Mouse (Mus musculus) thymus, adult 2 months (tissue): ENCODE measurements around the gene D930048N14Rik. TPM values are rescaled to one million over a fixed set of nuclear protein-coding genes. Genes with fewer than 3 reads are reported as not detected.
"Not testable (repeated sequence)": the region's sequence is repeated elsewhere in the genome, so short reads cannot be mapped to it uniquely, and the experiment has no call there.

Experiments
- DNase-seq: peaks from one replicate; pipeline ENCODE4 v3.0.0; 2021
- H3K27ac ChIP-seq: fragments of 200-500 bp; 2 replicates; pipeline ENCODE4 v1.5.1; 2012; ENCODE audit warnings: low read length, control low read depth; ENCODE audit not compliant: control insufficient read depth, insufficient read depth
- H3K27me3 ChIP-seq: fragments of 200-500 bp; 2 replicates; pipeline ENCODE4 v1.6.1; 2012; ENCODE audit warnings: mild to moderate bottlenecking, low read length, moderate library complexity, mixed read lengths; ENCODE audit not compliant: control insufficient read depth, insufficient read depth
- H3K36me3 ChIP-seq: fragments of 200-500 bp; 2 replicates; pipeline ENCODE4 v1.6.1; 2012; ENCODE audit warnings: mild to moderate bottlenecking, low read length, moderate library complexity; ENCODE audit not compliant: control insufficient read depth, insufficient read depth
- H3K4me1 ChIP-seq: fragments of 200-500 bp; replicated peaks from 2 replicates; pipeline ENCODE4 v1.6.1; 2012; ENCODE audit warnings: low read length; ENCODE audit not compliant: control insufficient read depth, insufficient read depth
- H3K4me3 ChIP-seq: fragments of 200-500 bp; 2 replicates; pipeline ENCODE4 v1.5.1; 2012; ENCODE audit warnings: mild to moderate bottlenecking, low read length, control low read depth, moderate library complexity; ENCODE audit not compliant: control insufficient read depth, insufficient read depth
- CTCF ChIP-seq: fragments of 200-500 bp; IDR thresholded peaks from 2 replicates; pipeline ENCODE4 v1.5.1; 2012; ENCODE audit warnings: mild to moderate bottlenecking, control low read depth, low read length, moderate library complexity, borderline replicate concordance; ENCODE audit not compliant: control insufficient read depth, poor library complexity, insufficient read depth; ENCODE audit errors: extremely low read depth
- POLR2A ChIP-seq: fragments of 200-500 bp; IDR thresholded peaks from 2 replicates; pipeline ENCODE4 v1.6.1; 2012; ENCODE audit warnings: mild to moderate bottlenecking, low read length, control low read depth, moderate library complexity; ENCODE audit not compliant: control insufficient read depth, poor library complexity, insufficient read depth; ENCODE audit errors: extremely low read depth
- WGBS: fragments of 180-500 bp; shearing (Covaris S2); methylation state at CpG from one replicate; pipeline ENCODE4 v1.1.7; 2018; 5-methylcytosine and 5-hydroxymethylcytosine counted together
- polyA plus RNA-seq: library from polyadenylated mRNA; depleted of rRNA; stranded (reverse); fragments of >200 nt; gene quantifications from 2 replicates; pipeline ENCODE4 v1.2.3, GENCODE M21; 2012

D930048N14Rik gene
- polyA plus RNA-seq, 1 experiment, result 15.8 TPM

GRCm38 (mm10) chr11:51688330-51689328 is 37.9 kb downstream of the D930048N14Rik start, which contains the start of gene 0610009B22Rik:
Gene 0610009B22Rik, minus strand, starts transcription at chr11:51688874.
- Histone ChIP-seq H3K27me3 (no peaks in the 10 kb centered on the region), H3K27ac (peak within 1 kb of the TSS; percentile 94), H3K4me3 (peak within 1 kb of the TSS; percentile 69), H3K36me3 (no peaks in the 10 kb centered on the region), H3K4me1 (peaks cover 3% of the 10 kb centered on the region; the same call in 1 of the 2 replicates)
- under 1% methylated on average over 60 of the region's 60 CpGs for WGBS
- TF ChIP-seq POLR2A, result peak; percentile 57; the same call in 1 of the 2 replicates
- TF ChIP-seq CTCF, result peak; percentile 8; the same call in 1 of the 2 replicates
- peak; percentile 99 for DNase-seq

GRCm38 (mm10) chr11:51689343-51689742 is 38.6 kb downstream of the D930048N14Rik start:
- H3K4me1 ChIP-seq, result peaks cover 3% of the 10 kb centered on the region; the same call in 1 of the 2 replicates
- H3K36me3 ChIP-seq, result no peaks in the 10 kb centered on the region
- no peaks in the 10 kb centered on the region for H3K27me3 ChIP-seq
- no peak overlapping the region for H3K27ac ChIP-seq
- no peak overlapping the region for H3K4me3 ChIP-seq
- no peak for DNase-seq
- TF ChIP-seq POLR2A (no peak), CTCF (no peak)
- WGBS, result 30% methylated on average over 6 of the region's 6 CpGs

- WGBS, result 91% methylated on average over 3 of the region's 3 CpGs
- not testable (repeated sequence) for H3K4me1 ChIP-seq, H3K27me3 ChIP-seq, H3K4me3 ChIP-seq, H3K36me3 ChIP-seq, DNase-seq, H3K27ac ChIP-seq
Observed at GRCm38 (mm10) chr11:51690597-51690996, 39.8 kb downstream of the D930048N14Rik start.

GRCm38 (mm10) chr11:51694984-51695383 is 44.2 kb downstream of the D930048N14Rik start:
- Histone ChIP-seq H3K4me3 (no peak overlapping the region), H3K4me1 (no peaks in the 10 kb centered on the region), H3K36me3 (peaks cover 11% of the 10 kb centered on the region), H3K27me3 (no peaks in the 10 kb centered on the region), H3K27ac (no peak overlapping the region)
- TF ChIP-seq POLR2A (no peak), CTCF (no peak)
- DNase-seq, result no peak
- 97% methylated on average over 3 of the region's 3 CpGs for WGBS

GRCm38 (mm10) chr11:51702831-51703230 is 52.1 kb downstream of the D930048N14Rik start:
- Histone ChIP-seq H3K4me3 (no peak overlapping the region), H3K27me3 (no peaks in the 10 kb centered on the region), H3K27ac (no peak overlapping the region), H3K36me3 (peaks cover 33% of the 10 kb centered on the region), H3K4me1 (no peaks in the 10 kb centered on the region)
- no peak for DNase-seq
- no peak for TF ChIP-seq CTCF
- no peak for TF ChIP-seq POLR2A
- 96% methylated on average over 3 of the region's 3 CpGs for WGBS

GRCm38 (mm10) chr11:51703379-51703998 is 52.7 kb downstream of the D930048N14Rik start:
- WGBS, result 92% methylated on average over 10 of the region's 10 CpGs
- Histone ChIP-seq H3K36me3 (peaks cover 33% of the 10 kb centered on the region), H3K27ac (no peak overlapping the region), H3K27me3 (no peaks in the 10 kb centered on the region), H3K4me3 (no peak overlapping the region), H3K4me1 (no peaks in the 10 kb centered on the region)
- peak; percentile 30 for DNase-seq
- TF ChIP-seq CTCF (peak; percentile 65; the same call in 1 of the 2 replicates), POLR2A (no peak)
